Mouse (Mus musculus) cerebellum, adult 2 months (tissue): ENCODE measurements around the gene Gm4884.
"Not testable (repeated sequence)": the region's sequence is repeated elsewhere in the genome, so short reads cannot be mapped to it uniquely, and the experiment has no call there.

Source experiments
- CTCF ChIP-seq: fragments of 200-500 bp; IDR thresholded peaks from 2 replicates; pipeline ENCODE4 v1.5.1; 2011; ENCODE audit warnings: low read depth, mild to moderate bottlenecking, control low read depth, low read length, moderate library complexity, borderline replicate concordance; ENCODE audit not compliant: insufficient read depth
- POLR2A ChIP-seq: fragments of 200-500 bp; IDR thresholded peaks from 2 replicates; pipeline ENCODE4 v1.6.1; 2011; ENCODE audit warnings: low read length, control low read depth, borderline replicate concordance; ENCODE audit not compliant: insufficient read depth

DNA sequence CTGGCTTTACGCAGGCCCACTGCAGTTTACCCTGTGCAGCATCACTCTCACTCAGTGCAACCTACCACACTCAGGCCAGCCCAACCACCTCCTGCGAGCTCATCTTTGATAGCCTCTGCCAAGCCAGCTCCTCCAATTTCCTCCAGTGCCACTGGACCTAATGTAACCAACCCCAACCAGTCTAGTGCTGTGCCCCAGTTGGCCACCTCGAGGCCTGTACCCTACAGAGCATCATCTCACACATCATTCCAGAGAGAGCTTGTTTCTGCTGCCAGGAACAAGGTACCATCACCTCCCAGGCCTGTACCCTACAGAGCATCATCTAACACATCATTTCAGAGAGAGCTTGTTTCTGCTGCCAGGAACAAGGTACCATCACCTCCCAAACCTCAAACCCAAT, 11.5 kb downstream of the Gm4884 start:
- not testable (repeated sequence) for TF ChIP-seq CTCF, POLR2A
